Mouse (Mus musculus): Measurements from ENCODE around the gene Vav3.

GRCm38 (mm10) chr3:109446903-109447302 lies 106.5 kb downstream of the Vav3 start:
- no peak for TF ChIP-seq CTCF (IDR thresholded peaks at IDR 0.05; ENCODE audit: extremely low read depth, insufficient read depth, insufficient read length, insufficient replicate concordance)
- no peak for TF ChIP-seq POLR2A (IDR thresholded peaks at IDR 0.05; ENCODE audit: low read depth, low read length)
